Mouse (Mus musculus) embryonic facial prominence, embryonic 11.5 days (tissue): ENCODE measurements around the gene Rtkn. TPM values are rescaled to one million over a fixed set of nuclear protein-coding genes. Genes with fewer than 3 reads are reported as not detected.

Experiments used
- ATAC-seq: fragments of 200-750 bp; cut with Nextera tagmentation; replicated peaks from 2 replicates; pipeline ENCODE4 v1.8.0; 2017; ENCODE audit warnings: low read depth; ENCODE audit not compliant: insufficient number of reproducible peaks, low FRiP score, low TSS enrichment
- DNase-seq: peaks from one replicate; pipeline ENCODE4 v3.0.0-alpha.2; 2015; ENCODE audit warnings: low spot score
- H3K27ac ChIP-seq: fragments of 300-500 bp; sonication (generic); replicated peaks from 2 replicates; pipeline ENCODE4 v1.5.1; 2014; ENCODE audit warnings: mild to moderate bottlenecking, low read depth, low read length, control low read depth
- H3K27me3 ChIP-seq: fragments of 300-500 bp; sonication (generic); 2 replicates; pipeline ENCODE4 v1.6.1; 2014; ENCODE audit warnings: mild to moderate bottlenecking, low read length, moderate library complexity, mixed read lengths; ENCODE audit not compliant: control insufficient read depth, insufficient read depth
- H3K36me3 ChIP-seq: fragments of 300-500 bp; sonication (generic); replicated peaks from 2 replicates; pipeline ENCODE4 v1.6.1; 2014; ENCODE audit warnings: low read depth, mild to moderate bottlenecking, low read length, moderate library complexity, mixed read lengths; ENCODE audit not compliant: control insufficient read depth, insufficient read depth
- H3K4me1 ChIP-seq: fragments of 300-500 bp; sonication (generic); 2 replicates; pipeline ENCODE4 v1.6.1; 2014; ENCODE audit warnings: low read length, mixed read lengths; ENCODE audit not compliant: control insufficient read depth, insufficient read depth
- H3K4me2 ChIP-seq: fragments of 300-500 bp; sonication (generic); 2 replicates; pipeline ENCODE4 v1.6.1; 2014; ENCODE audit warnings: low read depth, mild to moderate bottlenecking, control low read depth, low read length, moderate library complexity
- H3K4me3 ChIP-seq: fragments of 300-500 bp; sonication (generic); 2 replicates; pipeline ENCODE4 v1.5.1; 2014; ENCODE audit warnings: low read depth, low read length, control low read depth
- H3K9ac ChIP-seq: fragments of 300-500 bp; sonication (generic); replicated peaks from 2 replicates; pipeline ENCODE4 v1.6.1; 2014; ENCODE audit warnings: mild to moderate bottlenecking, control low read depth, low read length
- H3K9me3 ChIP-seq: fragments of 300-500 bp; sonication (generic); replicated peaks from 2 replicates; pipeline ENCODE4 v1.6.1; 2016; ENCODE audit warnings: mild to moderate bottlenecking, low read length, inconsistent platforms, mixed read lengths; ENCODE audit not compliant: control insufficient read depth
- WGBS: fragments of 180-500 bp; shearing (Covaris S2); extraction: QIAGEN DNeasy Blood & Tissue Kit; methylation state at CpG from one replicate; pipeline ENCODE4 v1.1.7; 2014; 5-methylcytosine and 5-hydroxymethylcytosine counted together
- polyA plus RNA-seq: library from polyadenylated mRNA; unstranded; fragments of >200 nt; fragmentation: Nextera tagmentation; extraction: Ambion mirVana; gene quantifications from 2 replicates; pipeline ENCODE4 v1.2.1, GENCODE M21; 2014

Gene Rtkn
- polyA plus RNA-seq, 1 experiment from 2014 or later: 17.7 TPM

DNA sequence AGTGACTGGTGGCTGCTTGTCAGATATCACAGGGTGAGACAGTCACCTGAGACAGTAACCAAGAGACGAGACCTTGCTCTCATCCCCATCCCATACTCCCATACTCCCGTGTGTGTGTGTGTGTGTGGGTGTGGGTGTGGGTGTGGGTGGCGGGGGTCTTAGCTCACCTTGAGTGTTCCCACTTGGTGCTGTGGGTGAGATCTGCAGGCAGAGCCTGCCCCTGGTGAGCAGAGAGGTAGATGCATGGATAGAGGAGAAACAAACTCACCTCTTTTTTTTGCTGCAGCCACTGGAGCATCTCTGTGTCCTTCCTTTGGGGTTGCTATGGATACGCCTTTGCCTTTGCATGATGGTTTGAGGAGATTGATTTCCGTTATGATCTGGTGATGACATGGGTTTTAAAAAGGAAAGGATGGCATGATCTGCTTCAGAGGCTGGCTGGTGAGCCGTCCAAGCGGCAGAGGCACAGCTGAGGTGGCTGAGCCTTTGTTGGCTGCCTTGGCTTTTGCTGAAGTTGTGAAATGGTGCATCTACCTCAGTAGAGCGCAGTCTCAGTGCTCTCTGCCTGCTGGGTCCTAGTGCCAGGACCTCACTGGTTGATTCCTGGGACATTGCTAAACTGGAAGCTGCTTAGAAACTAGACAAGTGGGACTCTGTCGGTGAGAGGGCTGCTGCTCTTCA, 37.1 kb downstream of the Rtkn start:
- Histone ChIP-seq H3K27ac (no peak overlapping the region), H3K9me3 (no peaks in the 10 kb centered on the region), H3K36me3 (no peaks in the 10 kb centered on the region), H3K4me3 (no peak overlapping the region), H3K27me3 (no peaks in the 10 kb centered on the region), H3K4me1 (no peaks in the 10 kb centered on the region), H3K9ac (no peak overlapping the region), H3K4me2 (no peak overlapping the region)
- ATAC-seq: no peak
- DNase-seq: no peak
- WGBS: 67% methylated on average over 9 of the region's 9 CpGs

DNA sequence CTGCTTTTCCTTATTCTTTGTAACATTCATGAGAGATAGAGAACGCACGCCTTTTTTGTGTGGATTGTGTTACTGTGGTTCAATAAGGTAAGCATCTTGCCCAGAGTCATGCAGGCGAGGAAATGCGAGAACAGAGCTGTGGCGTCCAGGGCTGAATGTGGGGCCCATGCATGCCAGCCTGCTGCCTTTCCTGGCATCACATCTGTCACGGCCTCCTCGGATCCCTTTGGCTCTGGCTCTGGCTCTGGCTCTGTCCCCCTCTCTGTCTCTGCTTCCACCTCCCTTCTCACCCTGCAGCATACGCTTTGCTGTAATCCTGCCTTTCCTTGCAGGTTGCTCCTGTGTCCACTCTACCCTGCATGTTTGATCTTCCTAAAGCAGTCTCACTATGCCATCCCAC, 40.7 kb downstream of the Rtkn start:
- no peak overlapping the region for H3K4me2 ChIP-seq
- DNase-seq: no peak
- H3K9ac ChIP-seq: no peak overlapping the region
- no peaks in the 10 kb centered on the region for H3K9me3 ChIP-seq
- no peak overlapping the region for H3K4me3 ChIP-seq
- 88% methylated on average over 8 of the region's 8 CpGs for WGBS
- H3K27me3 ChIP-seq: no peaks in the 10 kb centered on the region
- no peaks in the 10 kb centered on the region; the same call in 1 of the 2 replicates for H3K4me1 ChIP-seq
- no peak for ATAC-seq
- no peaks in the 10 kb centered on the region for H3K36me3 ChIP-seq
- H3K27ac ChIP-seq: no peak overlapping the region

DNA sequence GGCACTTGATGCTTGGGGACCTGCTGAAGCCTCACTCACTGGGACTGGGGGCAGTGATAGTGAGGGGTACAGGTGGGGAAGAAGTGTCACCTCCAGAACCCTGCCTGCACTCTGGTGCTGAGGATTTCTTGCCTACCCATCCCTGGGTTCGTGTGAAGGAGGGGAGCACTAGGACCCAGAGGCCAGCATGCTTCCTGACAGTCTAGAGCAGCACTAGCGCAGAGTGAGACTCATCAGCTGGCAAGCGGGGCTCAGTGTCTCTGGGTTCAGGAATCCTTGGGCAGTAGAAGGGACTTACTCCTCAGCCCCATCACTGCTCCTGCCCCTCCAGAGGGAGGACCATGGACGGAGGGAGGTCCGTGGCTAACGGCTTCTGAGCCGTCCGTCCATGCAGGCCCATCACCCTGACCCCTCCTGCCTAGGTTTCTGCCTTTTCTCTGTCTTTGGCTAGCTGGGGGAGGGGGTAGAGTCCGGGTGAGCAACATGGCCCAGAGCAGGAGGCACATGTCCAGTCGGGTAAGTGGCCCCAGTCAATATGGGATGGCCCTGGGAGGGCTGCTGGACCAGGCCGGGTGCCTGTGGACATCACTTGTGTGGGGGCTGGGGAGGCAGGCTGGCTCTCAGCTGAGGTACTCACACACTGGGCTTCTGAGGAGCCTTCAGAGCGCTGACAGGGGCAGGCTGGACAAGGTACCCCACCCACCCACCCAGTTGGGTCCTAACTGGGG, 44.3 kb downstream of the Rtkn start:
- ATAC-seq (peak; percentile 69), DNase-seq (peak; percentile 75)
- Histone ChIP-seq H3K9ac (peak overlapping the region; percentile 37; the same call in 1 of the 2 replicates), H3K4me3 (peak overlapping the region; percentile 26), H3K4me2 (peak overlapping the region; percentile 46), H3K4me1 (no peaks in the 10 kb centered on the region; the same call in 1 of the 2 replicates), H3K27ac (0 out of 2 replicates have a peak overlapping the region, but pooled peaks have one; percentile 13), H3K9me3 (no peaks in the 10 kb centered on the region), H3K27me3 (no peaks in the 10 kb centered on the region), H3K36me3 (no peaks in the 10 kb centered on the region)
- 11% methylated on average over 12 of the region's 12 CpGs for WGBS

DNA sequence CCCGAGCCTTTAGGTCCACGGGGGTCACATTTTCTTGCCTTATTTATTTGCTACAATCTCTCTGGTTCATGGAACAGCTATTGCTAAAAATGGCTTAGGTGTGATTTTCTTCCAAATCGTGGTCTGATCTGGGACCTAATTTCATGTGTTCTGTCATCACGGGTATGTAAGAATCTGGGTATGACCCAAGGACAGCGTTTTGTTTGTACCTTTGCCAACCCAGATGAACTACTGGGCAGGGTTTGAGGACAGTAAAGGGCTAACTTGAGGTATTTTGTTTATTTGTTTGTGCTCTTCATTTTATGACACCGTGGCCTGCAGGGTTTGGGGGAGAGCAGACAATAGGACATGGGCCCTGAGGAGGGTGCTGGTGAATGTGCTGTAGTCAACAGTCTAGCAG, 45.3 kb downstream of the Rtkn start:
- WGBS: 87% methylated on average over 6 of the region's 6 CpGs
- H3K4me3 ChIP-seq: no peak overlapping the region
- H3K27ac ChIP-seq: no peak overlapping the region
- H3K9ac ChIP-seq: no peak overlapping the region
- no peaks in the 10 kb centered on the region for H3K27me3 ChIP-seq
- no peak overlapping the region for H3K4me2 ChIP-seq
- ATAC-seq (no peak), DNase-seq (no peak)
- H3K4me1 ChIP-seq: peaks cover 2% of the 10 kb centered on the region; the same call in 1 of the 2 replicates
- H3K9me3 ChIP-seq: no peaks in the 10 kb centered on the region
- no peaks in the 10 kb centered on the region for H3K36me3 ChIP-seq

DNA sequence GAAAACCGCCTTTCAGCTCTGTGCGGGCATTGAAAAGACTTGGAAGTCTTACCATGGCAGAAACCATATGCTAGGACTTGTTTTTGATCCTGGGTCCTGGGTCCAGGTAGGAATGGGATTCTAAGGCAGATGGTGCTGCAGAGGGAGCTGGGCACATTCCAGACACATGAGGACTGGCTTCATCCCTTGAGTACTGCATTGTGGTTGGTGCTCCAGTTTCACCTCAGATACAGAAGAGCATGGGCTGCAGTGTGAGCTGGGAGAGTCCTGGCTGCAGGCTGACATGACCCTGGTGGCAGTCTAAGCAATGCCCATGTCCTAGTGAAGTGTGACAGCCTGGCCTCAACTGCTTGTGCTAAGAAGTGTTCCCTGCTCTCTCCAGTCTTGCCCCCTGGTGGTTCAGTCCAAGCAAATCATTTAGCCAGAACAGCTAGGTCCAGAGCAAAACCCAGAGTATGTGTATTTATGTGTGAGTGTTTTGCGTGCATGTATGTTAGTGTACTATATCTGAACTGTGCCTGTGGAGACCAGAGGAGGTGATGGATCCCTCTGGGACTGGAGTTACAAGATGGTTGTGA, 49.7 kb downstream of the Rtkn start:
- peak; percentile 26 for DNase-seq
- no peak overlapping the region for H3K9ac ChIP-seq
- H3K9me3 ChIP-seq: no peaks in the 10 kb centered on the region
- H3K27me3 ChIP-seq: no peaks in the 10 kb centered on the region
- no peaks in the 10 kb centered on the region for H3K36me3 ChIP-seq
- no peak overlapping the region for H3K27ac ChIP-seq
- H3K4me1 ChIP-seq: peaks cover 6% of the 10 kb centered on the region; the same call in 1 of the 2 replicates
- no peak overlapping the region for H3K4me3 ChIP-seq
- no peak overlapping the region for H3K4me2 ChIP-seq
- 91% methylated on average over 3 of the region's 3 CpGs for WGBS
- ATAC-seq: no peak

DNA sequence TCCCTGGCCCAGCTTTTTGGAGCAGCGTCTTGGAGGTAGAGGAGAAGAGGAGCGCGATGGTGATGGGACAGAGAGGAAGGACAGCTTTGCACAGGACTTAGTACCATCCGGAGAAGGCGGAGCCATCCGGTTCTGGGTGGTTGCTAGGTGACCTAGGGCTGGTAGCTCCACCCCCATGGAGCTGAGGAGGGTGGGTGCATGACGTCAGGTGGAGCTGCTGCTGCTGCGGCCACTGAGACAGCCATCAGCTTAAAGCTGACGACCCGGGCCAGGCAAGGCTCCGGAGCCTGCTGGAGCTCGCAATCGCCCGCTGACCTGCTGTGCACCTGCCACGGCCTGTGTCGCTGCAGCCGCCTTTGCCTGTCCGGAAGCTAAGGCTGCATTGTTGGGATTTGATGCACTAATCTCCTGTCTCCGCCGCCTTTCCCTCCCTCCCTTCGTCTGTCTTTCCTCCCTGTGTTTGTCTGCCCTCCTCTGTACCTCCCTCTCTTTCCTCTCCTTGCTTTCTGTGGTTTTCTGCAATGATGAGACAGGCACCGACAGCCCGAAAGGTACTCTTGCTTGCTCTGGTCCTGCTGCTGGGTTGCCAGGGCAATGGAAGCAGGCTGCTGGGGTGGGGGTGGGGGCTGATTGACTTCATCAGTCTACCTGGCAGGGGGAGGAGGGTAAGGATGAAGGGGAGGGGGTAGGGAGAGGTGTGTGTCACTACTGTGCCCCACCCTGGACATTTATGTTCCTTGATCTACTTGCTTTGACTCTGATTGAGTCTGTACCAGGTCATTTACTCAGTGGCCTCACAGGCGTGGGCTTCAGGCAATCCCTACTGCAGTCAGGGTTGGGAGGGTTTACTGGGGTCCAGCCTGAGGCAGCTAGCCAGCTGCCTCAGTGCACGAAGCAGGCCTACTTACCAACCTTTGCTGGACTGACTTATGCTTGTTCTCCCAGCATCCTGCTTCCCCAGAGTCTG, 50.9 kb downstream of the Rtkn start:
- no peaks in the 10 kb centered on the region for H3K9me3 ChIP-seq
- ATAC-seq (peak; percentile 83), DNase-seq (peak; percentile 83)
- H3K4me2 ChIP-seq: peak overlapping the region; percentile 66
- peak overlapping the region; percentile 48 for H3K9ac ChIP-seq
- 7% methylated on average over 25 of the region's 25 CpGs for WGBS
- H3K4me3 ChIP-seq: peak overlapping the region; percentile 31
- H3K27ac ChIP-seq: peak overlapping the region; percentile 75
- H3K4me1 ChIP-seq: peaks cover 6% of the 10 kb centered on the region; the same call in 1 of the 2 replicates
- peaks cover 7% of the 10 kb centered on the region for H3K36me3 ChIP-seq
- H3K27me3 ChIP-seq: no peaks in the 10 kb centered on the region

DNA sequence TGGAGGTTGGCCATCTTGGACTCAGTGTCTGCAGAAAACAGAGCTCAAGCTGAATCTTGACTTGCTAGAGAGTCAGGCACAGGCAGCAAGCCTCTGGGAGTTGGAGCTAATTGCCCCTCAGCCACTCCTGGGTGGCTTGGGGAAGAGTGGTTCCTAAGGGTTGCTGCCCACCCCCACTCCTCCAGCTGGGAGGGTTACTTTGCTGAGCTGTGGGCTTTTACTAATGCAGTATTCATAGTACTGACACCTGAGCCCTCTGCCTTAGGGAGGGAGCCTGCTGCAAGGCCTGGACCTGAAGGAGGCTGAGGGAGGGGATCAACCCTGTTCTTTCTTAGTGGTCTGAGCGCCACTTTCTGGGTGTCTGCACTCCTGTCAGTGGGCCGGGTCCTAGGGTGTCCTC, 51.7 kb downstream of the Rtkn start:
- peak; percentile 50 for ATAC-seq

More for the DNA sequence above, 51.7 kb downstream of the Rtkn start:
- no peaks in the 10 kb centered on the region for H3K9me3 ChIP-seq
- peak overlapping the region; percentile 66; the same call in 1 of the 2 replicates for H3K4me2 ChIP-seq
- H3K9ac ChIP-seq: no peak overlapping the region; the same call in 1 of the 2 replicates
- H3K4me3 ChIP-seq: no peak overlapping the region
- peak overlapping the region; percentile 75 for H3K27ac ChIP-seq
- H3K27me3 ChIP-seq: no peaks in the 10 kb centered on the region
- peaks cover 8% of the 10 kb centered on the region for H3K36me3 ChIP-seq
- peaks cover 6% of the 10 kb centered on the region; the same call in 1 of the 2 replicates for H3K4me1 ChIP-seq
- 65% methylated on average over 2 of the region's 2 CpGs for WGBS
- DNase-seq: no peak
